Comparison of ENCODE assay signal across 8 mouse cellular contexts in the genomic region with DNA sequence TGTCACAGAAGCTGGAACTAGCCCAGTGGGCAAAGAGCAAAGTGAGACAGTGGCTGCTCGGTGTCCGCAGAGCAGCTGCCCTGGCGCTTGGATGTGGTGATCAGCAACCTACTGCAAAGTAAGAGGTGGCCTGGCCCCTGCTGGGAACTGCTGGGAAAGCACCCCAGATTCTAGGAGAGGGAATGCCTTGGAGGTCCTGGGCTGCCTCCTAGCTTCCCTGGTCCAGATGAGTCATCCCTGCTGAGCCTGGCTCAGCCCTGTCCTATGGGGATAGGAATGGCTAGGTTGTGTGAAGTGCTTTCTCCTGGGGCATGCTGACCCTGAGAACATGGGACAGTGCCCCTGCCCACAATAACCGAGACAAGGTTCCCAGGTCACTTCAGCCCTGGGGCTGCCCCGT.
A peak's percentile ranks its signal among the peaks of the same experiment; 100 is the strongest.
DNase-seq lines count a peak whose midpoint lies in the region; ATAC-seq and TF ChIP-seq lines count a peak whose summit lies in the region.

No protein-coding gene starts in this region.

- no peaks in the 10 kb centered on the region for H3K36me3 ChIP-seq in liver, embryonic 11.5 days (ENCODE audit: control insufficient read depth, insufficient read depth, low read length)
- no peaks in the 10 kb centered on the region for H3K36me3 ChIP-seq in intestine, postnatal 0 days (ENCODE audit: control insufficient read depth, insufficient read depth)
- H3K36me3 ChIP-seq in forebrain, embryonic 16.5 days (ENCODE audit: control insufficient read depth, insufficient read depth), result no peaks in the 10 kb centered on the region

- 0 out of 2 replicates have a peak, but pooled peaks have one; percentile 24 for ATAC-seq in liver, embryonic 11.5 days (replicated peaks; ENCODE audit: low FRiP score)
- peak; percentile 47 for ATAC-seq in intestine, postnatal 0 days
- no peak for ATAC-seq in forebrain, embryonic 16.5 days

- H3K4me3 ChIP-seq in liver, embryonic 11.5 days (ENCODE audit: low read depth, low read length), result no peak overlapping the region
- no peak overlapping the region for H3K4me3 ChIP-seq in gastrocnemius, adult 2 months
- no peak overlapping the region for H3K4me3 ChIP-seq in intestine, postnatal 0 days (ENCODE audit: low read depth, low read length)
- no peak overlapping the region for H3K4me3 ChIP-seq in forebrain, embryonic 16.5 days (replicated peaks; ENCODE audit: low read length)

- H3K4me2 ChIP-seq in liver, embryonic 11.5 days, result no peak overlapping the region
- no peak overlapping the region for H3K4me2 ChIP-seq in intestine, postnatal 0 days (replicated peaks; ENCODE audit: low read depth)
- H3K4me2 ChIP-seq in forebrain, embryonic 16.5 days (ENCODE audit: low read length), result no peak overlapping the region

- peak; percentile 56 for TF ChIP-seq CTCF in gastrocnemius, adult 2 months (IDR thresholded peaks at IDR 0.05)
- TF ChIP-seq CTCF in intestine, postnatal 0 days (IDR thresholded peaks at IDR 0.05; ENCODE audit: low read depth), result peak; percentile 71

- intact Hi-C loops in gastrocnemius, adult 2 months (cut with DNase I), result no loop called here

- no peaks in the 10 kb centered on the region for H3K9me3 ChIP-seq in liver, embryonic 11.5 days (ENCODE audit: control insufficient read depth, low read length)
- no peaks in the 10 kb centered on the region for H3K9me3 ChIP-seq in intestine, postnatal 0 days (ENCODE audit: control insufficient read depth)
- H3K9me3 ChIP-seq in forebrain, embryonic 16.5 days (ENCODE audit: control insufficient read depth, low read length), result no peaks in the 10 kb centered on the region

- no peaks in the 10 kb centered on the region for H3K27me3 ChIP-seq in liver, embryonic 11.5 days (replicated peaks; ENCODE audit: control insufficient read depth, insufficient read depth, low read length)
- H3K27me3 ChIP-seq in intestine, postnatal 0 days (replicated peaks; ENCODE audit: control insufficient read depth, insufficient read depth, low read length), result no peaks in the 10 kb centered on the region
- H3K27me3 ChIP-seq in forebrain, embryonic 16.5 days (replicated peaks; ENCODE audit: control insufficient read depth, insufficient read depth, low read length), result no peaks in the 10 kb centered on the region

- DNase-seq in liver, embryonic 11.5 days (ENCODE audit: low spot score), result no peak
- no peak for DNase-seq in liver
- DNase-seq in gastrocnemius, adult 2 months, result peak; percentile 71
- peak; percentile 38 for DNase-seq in lung, postnatal 25 days (ENCODE audit: low spot score)
- no peak for DNase-seq in frontal cortex, postnatal 14 days (ENCODE audit: low spot score in 2 of 2)
- DNase-seq in layer of hippocampus, postnatal 36 days, result no peak

- 0 out of 2 replicates have a peak, but pooled peaks cover 3% of the 10 kb centered on the region for H3K4me1 ChIP-seq in liver, embryonic 11.5 days (replicated peaks; ENCODE audit: control insufficient read depth, insufficient read depth, low read length)
- H3K4me1 ChIP-seq in intestine, postnatal 0 days (replicated peaks; ENCODE audit: control insufficient read depth, insufficient read depth, low read length), result peaks cover 4% of the 10 kb centered on the region; the same call in 1 of the 2 replicates
- H3K4me1 ChIP-seq in forebrain, embryonic 16.5 days (replicated peaks; ENCODE audit: control insufficient read depth, insufficient read depth, low read length), result peaks cover 1% of the 10 kb centered on the region

- H3K9ac ChIP-seq in liver, embryonic 11.5 days (ENCODE audit: low read depth, low read length), result no peak overlapping the region
- H3K9ac ChIP-seq in intestine, postnatal 0 days (ENCODE audit: low read depth, low read length), result no peak overlapping the region
- no peak overlapping the region for H3K9ac ChIP-seq in forebrain, embryonic 16.5 days (replicated peaks; ENCODE audit: low read depth, low read length)

- WGBS in liver, embryonic 11.5 days, result 69% methylated on average over 5 of the region's 5 CpGs
- 66% methylated on average over 5 of the region's 5 CpGs for WGBS in intestine, postnatal 0 days
- WGBS in forebrain, embryonic 16.5 days, result 78% methylated on average over 5 of the region's 5 CpGs

- no peak overlapping the region for H3K27ac ChIP-seq in liver, embryonic 11.5 days (ENCODE audit: low read depth, low read length)
- no peak overlapping the region for H3K27ac ChIP-seq in gastrocnemius, adult 2 months
- no peak overlapping the region for H3K27ac ChIP-seq in intestine, postnatal 0 days (ENCODE audit: low read depth, low read length)
- no peak overlapping the region for H3K27ac ChIP-seq in forebrain, embryonic 16.5 days (ENCODE audit: low read length)

Comparison
In these comparisons a context has a peak if more than half of its experiments do, and no peak if none do; other contexts are left out.
1. DNase-seq: peak in gastrocnemius, adult 2 months (single experiment) and lung, postnatal 25 days (single experiment); none in liver, embryonic 11.5 days (single experiment), liver (single experiment), frontal cortex, postnatal 14 days (0 of 2) and layer of hippocampus, postnatal 36 days (0 of 2).